Mouse (Mus musculus) testis, adult 2 months (tissue): ENCODE results near the gene Trank1.

Experiments
- CTCF ChIP-seq: fragments of 200-500 bp; IDR thresholded peaks from 2 replicates; pipeline ENCODE4 v1.5.1; 2012; ENCODE audit warnings: low read depth, mild to moderate bottlenecking, inconsistent platforms, low read length, moderate library complexity; ENCODE audit not compliant: control insufficient read depth, insufficient read depth, insufficient replicate concordance
- POLR2A ChIP-seq: fragments of 200-500 bp; IDR thresholded peaks from 2 replicates; pipeline ENCODE4 v1.6.1; 2012; ENCODE audit warnings: low read depth, mild to moderate bottlenecking, inconsistent platforms, low read length, moderate library complexity; ENCODE audit not compliant: control insufficient read depth

DNA sequence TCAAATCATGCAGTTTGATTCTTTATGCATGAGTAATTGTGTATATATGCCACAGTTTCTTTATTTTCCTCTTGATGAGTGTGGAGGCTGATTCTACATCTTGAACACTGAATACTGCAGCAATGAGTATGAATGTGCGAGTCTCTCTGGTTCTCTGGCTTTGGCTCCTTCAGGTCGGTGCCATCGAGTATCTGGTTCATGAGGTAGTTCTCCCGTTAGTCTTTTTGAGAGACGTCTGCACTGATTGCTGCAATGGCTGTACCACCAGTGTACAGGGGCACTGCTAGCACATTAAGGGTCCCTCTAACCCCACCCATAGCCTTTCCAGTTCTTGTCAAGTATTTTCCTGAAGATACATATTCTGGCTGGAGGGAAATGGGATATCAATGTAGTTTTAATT, 2.3 kb downstream of the Trank1 start:
- TF ChIP-seq POLR2A (no peak), CTCF (no peak)
